Mouse (Mus musculus): Measurements from ENCODE around the gene Kcnq1. TPM values are rescaled to one million over a fixed set of nuclear protein-coding genes. Genes with fewer than 3 reads are reported as not detected.

Gene Kcnq1
- total RNA-seq, 2 experiments from 2014 or later: 0.89 to 1.3 TPM

DNA sequence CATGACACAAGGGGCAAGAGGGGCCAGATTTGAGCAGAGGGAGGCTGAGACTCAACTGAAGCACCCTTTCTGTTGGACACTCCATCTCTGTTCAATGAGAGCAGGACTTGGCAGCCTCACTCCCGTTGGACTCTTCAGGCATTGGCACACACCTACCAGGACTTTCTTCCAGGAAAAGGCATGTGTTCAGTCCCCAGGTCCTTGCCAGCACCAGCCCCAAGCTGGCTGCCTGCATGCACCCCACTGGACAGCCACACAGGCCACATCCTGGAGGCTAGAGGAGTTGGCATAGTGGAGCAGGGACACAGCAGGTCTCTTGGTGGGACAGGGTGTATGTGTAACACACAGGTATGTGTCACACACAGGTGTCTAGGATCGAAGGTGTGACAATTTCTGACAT, 341.0 kb downstream of the Kcnq1 start:
- DNase-seq (ENCODE audit: extremely low spot score in 1 of 2, low spot score in 1 of 2): no peak

DNA sequence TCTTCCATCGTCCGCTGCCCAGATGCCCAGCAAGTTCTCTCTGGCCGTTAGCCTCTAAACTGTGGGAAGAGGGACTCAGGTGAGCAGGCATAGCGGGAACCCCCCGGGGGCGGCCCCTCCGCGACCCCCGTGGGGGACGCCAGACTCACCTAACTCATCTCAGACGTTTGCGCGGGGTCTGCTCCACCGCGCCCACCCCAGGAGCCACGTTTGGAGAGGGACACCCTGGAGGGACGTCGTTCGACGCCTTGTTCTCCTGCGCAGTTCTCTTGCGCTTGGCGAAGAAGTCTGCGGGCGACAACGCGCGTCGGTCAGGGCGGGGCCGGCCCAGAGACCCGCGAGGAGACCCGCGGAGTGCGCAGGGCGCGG, 352.8 kb downstream of the Kcnq1 start:
- DNase-seq (ENCODE audit: extremely low spot score in 1 of 2, low spot score in 1 of 2): no peak

DNA sequence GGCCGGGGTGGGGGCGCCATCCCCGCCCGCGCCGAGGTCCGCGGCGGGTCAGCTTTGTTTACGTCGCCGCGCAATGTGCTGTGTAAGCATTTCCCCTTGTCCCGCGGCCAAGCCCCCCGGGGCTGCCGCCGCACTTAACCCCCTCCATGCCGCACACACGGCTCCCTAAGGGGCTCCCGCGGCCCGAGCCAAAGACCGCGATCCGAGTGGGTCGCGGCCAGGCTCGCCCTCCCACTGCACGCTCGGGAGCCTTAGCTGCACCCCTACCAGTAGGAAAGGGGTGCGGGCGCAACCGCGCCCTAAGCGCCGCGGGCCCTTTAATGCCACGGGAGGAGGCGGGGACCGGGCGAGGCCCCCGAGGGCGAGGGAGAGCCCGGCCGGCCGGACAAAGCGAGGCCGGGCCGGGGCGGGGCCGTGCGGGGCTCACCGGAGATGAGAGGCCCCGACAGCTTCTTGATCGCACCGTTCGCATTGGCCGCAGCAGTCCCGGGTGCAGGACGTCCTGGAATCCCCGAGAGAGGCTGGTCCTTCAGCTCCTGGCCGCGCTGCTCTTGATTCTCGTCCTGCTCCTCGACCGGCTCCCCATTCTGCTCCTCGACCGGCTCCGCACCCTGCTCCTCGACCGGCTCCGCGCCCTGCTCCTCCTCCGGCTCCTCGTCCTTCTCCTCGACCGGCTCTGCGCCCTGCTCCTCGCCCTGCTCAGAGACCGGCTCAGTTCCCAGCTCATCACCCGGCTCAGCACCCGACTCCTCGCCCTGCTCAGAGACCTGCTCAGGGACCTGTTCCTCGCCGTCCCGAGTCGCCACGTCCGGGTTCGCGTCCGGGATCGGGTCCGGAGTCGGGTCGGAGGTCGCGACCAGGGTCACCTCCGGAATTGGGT, 353.4 kb downstream of the Kcnq1 start:
- DNase-seq (ENCODE audit: extremely low spot score in 1 of 2, low spot score in 1 of 2): no peak

DNA sequence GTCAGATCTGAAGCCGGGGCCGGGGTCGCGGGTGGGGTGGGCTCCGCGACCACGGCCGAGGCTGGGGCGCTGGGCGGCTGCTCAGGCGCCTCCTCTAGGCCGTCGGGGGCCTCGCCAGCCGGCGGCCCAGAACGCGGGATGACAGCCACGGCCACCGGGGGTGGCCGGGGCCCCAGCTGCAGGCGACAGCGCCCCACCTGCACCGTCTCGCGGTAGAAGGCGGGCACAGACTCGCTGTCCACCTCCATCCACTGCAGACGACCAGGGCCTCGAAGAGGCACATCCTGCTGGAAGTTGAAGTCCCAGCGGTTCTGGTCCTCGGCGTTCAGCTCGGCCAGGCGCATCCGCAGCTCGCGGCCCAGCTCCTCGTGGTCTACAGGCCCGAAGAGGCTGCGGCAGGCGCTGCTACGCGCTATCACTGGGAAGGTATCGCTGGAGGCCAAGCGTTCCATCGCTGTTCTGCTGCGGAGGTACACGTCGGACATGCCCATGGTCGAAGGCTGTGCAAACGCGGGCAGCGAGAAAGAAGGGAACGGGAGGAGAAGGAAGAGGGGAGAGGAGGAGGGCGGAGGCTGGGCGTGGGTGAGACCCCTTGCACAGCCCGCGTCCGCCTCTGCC, 354.2 kb downstream of the Kcnq1 start:
- DNase-seq (ENCODE audit: extremely low spot score in 1 of 2, low spot score in 1 of 2): no peak

DNA sequence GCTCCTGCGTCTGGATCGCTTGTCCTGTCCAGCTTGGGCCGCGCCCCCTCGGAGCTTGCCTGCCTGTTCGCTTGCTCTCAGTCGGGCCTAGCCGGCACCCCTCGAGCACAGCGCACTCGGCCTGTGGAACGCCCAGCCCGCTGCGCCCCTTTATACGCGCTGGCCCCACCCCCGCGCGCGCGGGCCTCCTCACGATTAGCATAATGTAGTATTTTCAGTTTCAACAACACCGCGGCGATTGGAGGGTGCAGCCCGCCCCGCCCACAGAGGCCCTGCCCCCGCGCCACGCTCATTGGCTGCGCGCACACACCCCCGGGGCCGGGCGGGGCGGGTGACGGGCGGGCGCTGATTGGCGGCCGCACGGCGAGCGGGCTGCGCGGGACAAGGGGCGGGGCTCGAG, 354.7 kb downstream of the Kcnq1 start, which contains the start of gene Cdkn1c:
Gene Cdkn1c, minus strand, starts transcription at position 177 of the 400 bp plus-strand sequence.
- DNase-seq (ENCODE audit: extremely low spot score in 1 of 2, low spot score in 1 of 2): peak; percentile 46 to 57

DNA sequence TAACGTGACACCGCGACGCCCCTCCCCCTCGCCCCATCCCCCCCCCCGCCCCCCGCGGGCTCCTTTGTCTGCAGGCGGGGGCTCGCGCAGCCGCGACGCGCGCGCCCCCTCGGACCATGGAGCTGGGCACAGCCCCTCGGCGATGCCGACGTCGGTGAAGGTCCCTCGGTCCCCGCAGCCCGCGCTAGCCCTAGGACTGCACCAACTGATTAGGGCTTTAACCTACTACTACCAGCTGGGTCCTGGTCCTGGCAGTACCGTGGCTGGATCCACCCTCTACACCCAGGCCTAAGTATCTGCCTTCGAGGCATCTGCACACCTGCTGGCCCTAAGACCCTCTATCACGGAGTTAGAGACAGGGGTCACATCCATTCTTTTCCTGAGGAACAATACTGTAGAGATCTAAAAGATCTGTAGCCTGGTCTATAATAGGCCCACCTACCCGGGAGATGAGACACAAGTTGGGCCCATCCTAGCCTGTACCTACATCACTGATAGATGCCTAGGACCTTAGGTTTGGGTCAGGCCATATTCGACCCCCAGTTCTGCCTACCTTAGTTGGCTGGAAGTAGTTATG, 355.2 kb downstream of the Kcnq1 start:
- DNase-seq (ENCODE audit: extremely low spot score in 1 of 2, low spot score in 1 of 2): no peak

DNA sequence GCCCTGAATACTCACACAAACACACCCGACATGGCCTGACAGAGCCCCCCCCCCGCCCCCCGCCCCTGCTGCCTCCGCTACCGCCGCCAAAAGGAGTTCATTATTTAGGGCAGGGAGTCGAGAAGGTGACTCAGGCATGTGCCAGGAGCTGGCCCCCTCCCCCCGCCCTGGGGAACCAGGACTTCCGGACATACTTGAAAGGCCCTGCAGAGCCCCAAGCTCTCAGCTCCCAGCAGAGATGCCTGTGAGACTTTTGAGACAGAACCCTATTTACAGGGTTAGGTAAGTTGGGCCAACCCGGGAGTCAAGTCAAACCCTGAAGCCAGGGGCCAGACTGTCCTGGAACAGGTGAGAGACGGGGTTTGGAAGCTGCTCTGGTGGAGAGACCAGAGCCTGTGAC, 355.8 kb downstream of the Kcnq1 start:
- no peak for DNase-seq (ENCODE audit: extremely low spot score in 1 of 2, low spot score in 1 of 2)

DNA sequence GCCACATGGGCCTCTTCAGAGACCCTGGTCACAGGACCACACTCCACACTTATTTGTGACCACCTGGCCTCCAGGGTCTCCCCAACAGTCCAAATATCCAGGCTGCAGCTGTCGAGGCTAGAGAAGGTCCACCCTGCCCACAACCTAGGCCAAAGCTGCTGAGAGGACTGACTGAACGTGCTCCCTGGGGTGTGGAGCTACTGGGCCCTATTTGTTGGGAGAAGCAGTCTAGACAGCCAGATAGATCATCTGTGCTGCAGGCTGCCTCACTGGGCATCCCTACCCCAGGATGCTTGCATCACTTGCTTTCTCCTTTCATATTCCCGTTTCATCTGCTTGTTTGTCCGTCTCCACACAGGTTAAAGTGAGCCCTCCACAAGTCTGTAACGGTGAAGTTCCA, 356.4 kb downstream of the Kcnq1 start:
- no peak for DNase-seq (ENCODE audit: extremely low spot score in 1 of 2, low spot score in 1 of 2)

DNA sequence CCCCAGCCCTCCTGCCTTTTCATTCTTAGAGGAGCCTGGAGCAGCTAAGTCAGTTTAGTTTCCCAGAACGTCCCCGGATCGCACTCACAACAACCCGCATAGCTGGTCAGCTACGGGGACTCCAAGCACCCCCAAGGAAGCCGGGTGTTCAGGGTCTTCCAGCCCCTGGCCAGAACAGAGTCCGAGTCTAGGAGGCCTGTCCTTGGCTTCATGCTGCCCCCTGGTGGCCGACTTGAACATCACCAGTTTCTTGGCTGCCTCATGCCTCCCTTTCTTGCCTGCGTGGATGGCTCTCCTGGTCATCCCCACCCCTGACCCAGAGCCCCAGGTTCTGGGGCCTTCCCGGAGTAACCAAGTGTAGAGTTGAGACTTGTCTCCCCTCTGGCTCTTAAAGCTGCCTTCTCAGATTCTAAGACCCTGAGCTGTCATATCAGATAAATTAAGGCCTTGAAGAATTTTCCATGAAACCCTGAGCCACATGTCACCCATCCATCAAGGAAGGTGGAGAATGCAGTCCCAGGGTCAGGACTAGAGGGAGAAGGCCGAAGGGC, 357.8 kb downstream of the Kcnq1 start:
- DNase-seq (ENCODE audit: extremely low spot score in 1 of 2, low spot score in 1 of 2): peak; percentile 77 to 91

DNA sequence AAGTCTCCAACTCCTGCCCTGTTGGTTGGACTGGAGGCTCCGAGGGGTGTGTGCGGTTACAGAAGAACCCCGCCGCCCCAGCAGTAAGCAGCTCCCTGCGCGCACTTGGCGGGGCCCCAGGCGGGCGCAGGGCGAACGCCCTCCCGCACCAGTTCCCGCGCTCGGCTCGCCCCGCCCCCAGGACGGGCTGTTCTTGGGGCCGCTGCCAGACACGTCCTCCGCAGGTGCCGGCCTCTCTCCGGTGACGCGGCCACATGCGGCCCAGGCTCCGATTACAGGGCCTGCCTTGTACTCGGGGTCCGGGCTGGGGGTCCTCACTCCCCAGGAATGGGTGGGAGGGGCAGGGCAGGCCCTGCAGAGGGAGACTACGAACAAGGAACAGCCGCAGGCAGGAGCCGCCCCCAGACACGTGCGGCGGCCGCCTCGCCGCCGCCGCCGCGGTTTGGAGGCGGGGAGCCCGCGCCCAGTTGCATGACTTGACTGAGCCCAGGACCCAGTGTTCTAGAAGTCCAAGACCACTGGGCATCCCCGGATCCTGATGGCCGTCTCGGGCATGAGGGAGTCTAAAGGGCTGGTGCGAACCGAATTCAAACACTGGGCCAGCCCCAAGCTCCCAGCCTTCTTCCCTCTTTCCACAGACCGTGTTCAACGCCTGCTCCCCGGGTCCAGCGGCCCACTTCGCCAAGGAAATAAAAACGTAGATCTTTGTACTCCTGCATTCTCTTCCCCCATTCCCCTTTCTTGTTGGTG, 358.8 kb downstream of the Kcnq1 start:
- no peak for DNase-seq (ENCODE audit: extremely low spot score in 1 of 2, low spot score in 1 of 2)

DNA sequence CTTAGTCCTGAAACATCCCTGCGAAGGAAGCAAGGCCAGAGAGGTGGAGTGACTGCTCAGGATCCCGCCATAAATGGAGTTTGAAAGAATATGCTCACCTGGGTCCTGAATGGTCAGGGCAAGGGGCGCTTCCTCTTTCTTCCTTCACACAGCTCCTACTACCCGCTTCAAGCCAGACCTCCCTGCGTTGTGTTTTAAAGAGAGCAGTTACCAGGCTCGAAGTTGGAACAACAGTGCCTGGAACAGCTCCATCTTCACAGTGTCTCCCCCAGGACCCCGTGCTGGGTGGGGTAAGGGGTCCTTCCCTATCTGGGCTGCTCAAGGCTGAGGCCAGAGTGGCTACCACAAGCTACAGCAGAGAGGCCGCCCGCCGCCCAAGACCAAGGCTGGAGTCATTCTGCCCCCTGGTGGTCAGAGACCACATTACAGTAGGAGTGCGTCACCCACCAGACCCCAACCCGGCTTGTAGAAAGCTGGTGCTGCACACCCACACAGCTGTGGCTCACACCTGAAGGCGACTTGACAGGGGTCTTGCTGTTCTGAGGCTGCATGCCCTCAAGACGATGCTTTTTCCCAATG, 360.0 kb downstream of the Kcnq1 start:
- peak; percentile 91 to 94 for DNase-seq (ENCODE audit: extremely low spot score in 1 of 2, low spot score in 1 of 2)

DNA sequence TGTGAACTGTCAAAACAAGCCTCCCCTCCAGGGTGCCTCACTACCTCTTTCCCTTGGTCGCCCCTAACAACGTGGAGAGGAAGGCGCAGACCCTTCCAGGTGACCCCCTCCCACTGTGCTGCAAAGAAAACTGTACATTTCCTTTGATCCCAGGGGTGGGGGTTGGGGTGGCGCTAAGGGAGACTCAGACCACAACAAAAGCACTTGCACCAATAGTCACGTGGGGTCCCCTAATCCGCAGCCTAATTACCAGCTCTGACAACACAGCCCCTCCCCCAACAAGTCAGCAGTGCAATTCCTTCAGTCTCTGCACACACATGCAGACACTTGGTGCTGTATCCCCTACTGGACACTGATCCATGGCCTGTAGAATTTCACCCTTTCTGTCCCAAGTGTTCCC, 361.6 kb downstream of the Kcnq1 start:
- no peak for DNase-seq (ENCODE audit: extremely low spot score in 1 of 2, low spot score in 1 of 2)

DNA sequence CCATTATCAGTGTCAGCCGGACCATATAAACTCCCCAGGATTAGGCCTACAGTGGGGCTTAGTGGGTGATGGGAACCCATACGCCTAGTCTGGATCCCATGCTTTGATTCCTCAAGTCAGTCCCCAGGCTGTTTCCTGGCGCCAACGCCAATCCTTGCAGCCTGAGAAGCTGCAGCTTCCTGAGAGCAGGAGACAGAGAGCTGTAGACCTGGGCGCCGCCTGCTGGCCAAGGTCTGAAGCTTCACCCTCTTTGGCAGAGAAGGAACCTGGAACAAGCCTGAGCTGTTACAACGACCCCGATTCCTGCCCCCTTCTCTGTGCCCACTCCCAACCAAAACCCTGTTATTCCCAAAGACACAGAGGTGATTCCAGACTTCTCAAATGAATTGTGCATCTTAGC, 363.8 kb downstream of the Kcnq1 start:
- peak; percentile 49 to 84 for DNase-seq (ENCODE audit: extremely low spot score in 1 of 2, low spot score in 1 of 2)

DNA sequence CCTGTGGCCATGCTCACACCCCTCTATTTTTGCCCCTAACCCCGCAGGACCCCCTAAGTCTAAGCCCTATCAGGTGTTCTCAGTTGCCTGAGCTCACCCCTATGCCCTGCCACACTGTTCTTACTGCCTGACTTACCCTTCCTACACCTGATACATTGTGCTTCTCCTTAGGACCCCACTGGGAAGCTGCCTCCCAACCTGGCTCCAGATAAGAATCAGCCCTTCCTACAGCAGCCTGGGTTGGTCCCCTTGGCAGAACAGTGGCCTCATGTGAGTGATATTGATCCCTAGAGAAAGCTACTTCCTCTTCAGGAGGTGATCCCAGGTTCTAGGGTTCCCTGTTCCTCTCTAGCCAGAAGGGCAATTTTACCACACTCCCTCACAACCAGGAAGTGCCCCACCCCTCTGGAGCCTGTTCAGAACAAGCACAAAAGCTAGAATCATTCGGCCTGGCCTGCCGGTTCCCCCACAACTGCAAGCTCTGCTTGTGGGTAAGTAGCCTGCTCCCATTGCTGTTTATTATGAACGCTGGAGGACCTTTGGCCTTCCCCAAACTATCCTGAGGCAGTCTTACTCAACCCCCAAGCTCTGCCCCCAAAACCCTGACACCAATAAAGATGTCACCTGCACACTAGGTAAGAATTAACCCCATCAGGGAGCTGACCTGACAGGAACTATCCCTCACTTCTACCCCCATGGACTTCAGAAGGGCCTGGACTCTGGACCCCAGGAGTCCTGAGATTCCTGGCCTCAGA, 367.4 kb downstream of the Kcnq1 start, which contains the start of gene Slc22a18:
Gene Slc22a18, plus strand, starts transcription at position 390 of the 755 bp plus-strand sequence.
- DNase-seq (ENCODE audit: extremely low spot score in 1 of 2, low spot score in 1 of 2): no peak

DNA sequence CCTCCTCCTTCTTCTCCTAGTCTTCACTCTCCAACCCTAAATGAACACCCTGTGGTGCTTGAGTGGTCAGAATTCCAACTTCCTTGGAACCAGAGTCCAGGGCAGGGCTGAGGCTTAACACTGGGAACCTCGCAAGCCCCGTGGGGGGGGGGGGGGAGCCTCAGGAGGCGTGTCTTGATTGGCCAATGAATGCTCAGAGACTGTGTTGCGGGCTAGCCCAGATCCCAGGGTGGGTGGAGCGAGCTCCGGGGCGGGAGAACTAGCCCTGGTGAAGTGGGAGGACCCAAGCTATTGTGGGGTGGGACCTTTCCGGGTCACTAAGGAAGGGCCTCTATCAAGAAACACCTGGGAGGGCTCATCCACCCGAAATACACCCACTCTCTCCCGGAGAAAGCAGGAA, 368.6 kb downstream of the Kcnq1 start:
- no peak for DNase-seq (ENCODE audit: extremely low spot score in 1 of 2, low spot score in 1 of 2)

DNA sequence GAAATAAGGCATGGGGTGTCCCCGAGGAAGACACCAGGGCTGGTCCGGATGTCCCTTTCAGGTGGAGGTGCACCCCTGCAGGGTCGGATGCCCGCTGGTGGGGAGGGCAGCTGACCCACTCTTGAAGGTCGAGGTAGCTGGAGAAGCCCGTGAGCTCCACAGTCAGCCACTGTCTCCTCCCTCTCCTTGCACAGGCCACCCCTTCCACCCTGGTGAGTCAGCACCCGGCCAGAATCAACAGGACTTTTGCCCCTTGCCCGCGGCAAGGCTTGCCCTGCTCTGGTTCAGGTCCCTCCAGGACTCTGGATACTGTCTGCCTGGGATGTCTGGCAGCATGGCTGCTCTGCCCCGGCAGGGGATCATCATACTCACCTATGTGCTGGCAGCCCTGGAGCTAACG, 369.7 kb downstream of the Kcnq1 start:
- no peak for DNase-seq (ENCODE audit: extremely low spot score in 1 of 2, low spot score in 1 of 2)

Measured in layer of hippocampus, postnatal 25 days (tissue).